ENCODE assay signal across 8 mouse cellular contexts in genomic region chr19:53824872-53825680, GRCm38 (mm10).
DNase-seq lines count a peak whose midpoint lies in the region; ATAC-seq and TF ChIP-seq lines count a peak whose summit lies in the region.

No protein-coding gene starts in this region.

- no peaks in the 10 kb centered on the region for H3K27me3 ChIP-seq in kidney, embryonic 14.5 days (ENCODE audit: control insufficient read depth, insufficient read depth, low read length)
- no peaks in the 10 kb centered on the region for H3K27me3 ChIP-seq in erythroblast, embryonic 14.5 days (ENCODE audit: control insufficient read depth)

- H3K9ac ChIP-seq in kidney, embryonic 14.5 days (ENCODE audit: low read depth, low read length) = no peak overlapping the region

- H3K36me3 ChIP-seq in kidney, embryonic 14.5 days (ENCODE audit: control insufficient read depth, insufficient read depth, low read length) = no peaks in the 10 kb centered on the region
- H3K36me3 ChIP-seq in erythroblast, embryonic 14.5 days (ENCODE audit: control insufficient read depth) = no peaks in the 10 kb centered on the region; the same call in 1 of the 2 replicates

- H3K4me3 ChIP-seq in kidney, embryonic 14.5 days (ENCODE audit: low read length) = peak overlapping the region; percentile 25
- H3K4me3 ChIP-seq in bone marrow, adult 2 months (replicated peaks; ENCODE audit: control insufficient read depth, low read depth, low read length) = peak overlapping the region; percentile 64
- H3K4me3 ChIP-seq in erythroblast, embryonic 14.5 days (replicated peaks) = peak overlapping the region; percentile 52

- WGBS in kidney, embryonic 14.5 days = 61% methylated on average over 21 of the region's 21 CpGs
- 71% methylated on average over 21 of the region's 21 CpGs for WGBS in bone marrow, adult 2 months

- TF ChIP-seq CTCF in bone marrow, adult 2 months (IDR thresholded peaks at IDR 0.05; ENCODE audit: control insufficient read depth, insufficient read depth, low read length) = no peak

- DNase-seq in kidney, postnatal 25 days = no peak
- peak; percentile 25 for DNase-seq in thymus, postnatal 4 days
- DNase-seq in urinary bladder, postnatal 14 days (ENCODE audit: low spot score) = no peak

- peaks cover 28% of the 10 kb centered on the region for H3K4me1 ChIP-seq in kidney, embryonic 14.5 days (ENCODE audit: control insufficient read depth, insufficient read depth, low read length)
- H3K4me1 ChIP-seq in bone marrow, adult 2 months (ENCODE audit: control insufficient read depth, insufficient read depth, low read length) = no peaks in the 10 kb centered on the region; the same call in 1 of the 2 replicates
- peaks cover 32% of the 10 kb centered on the region for H3K4me1 ChIP-seq in erythroblast, embryonic 14.5 days (ENCODE audit: control insufficient read depth)

- ATAC-seq in kidney, embryonic 14.5 days (ENCODE audit: low FRiP score, low TSS enrichment) = no peak
- peak; percentile 73 for ATAC-seq in inflammation-experienced regulatory T-cells, adult 6 months
- peak; percentile 47 for ATAC-seq in megakaryocyte-erythroid progenitor cell, adult 5-6 weeks (replicated peaks; ENCODE audit: low FRiP score, low TSS enrichment, poor library complexity, severe bottlenecking)

- no peak for TF ChIP-seq POLR2A in bone marrow, adult 2 months (IDR thresholded peaks at IDR 0.05; ENCODE audit: borderline replicate concordance, control insufficient read depth, low read depth, low read length)

- no peaks in the 10 kb centered on the region for H3K9me3 ChIP-seq in kidney, embryonic 14.5 days (ENCODE audit: control insufficient read depth, low read length)
- no peaks in the 10 kb centered on the region for H3K9me3 ChIP-seq in erythroblast, embryonic 14.5 days (ENCODE audit: control insufficient read depth, low read length)

- H3K27ac ChIP-seq in kidney, embryonic 14.5 days (ENCODE audit: low read depth, low read length) = no peak overlapping the region
- no peak overlapping the region for H3K27ac ChIP-seq in bone marrow, adult 2 months (ENCODE audit: control insufficient read depth, insufficient read depth, low read depth, low read length, poor library complexity)

- H3K4me2 ChIP-seq in kidney, embryonic 14.5 days (replicated peaks; ENCODE audit: low read depth, low read length) = peak overlapping the region; percentile 22; the same call in 1 of the 2 replicates
